Mouse (Mus musculus): ENCODE data around the gene Bahcc1.

GRCm38 (mm10) chr11:120341661-120342060 is 108.9 kb downstream of the Bahcc1 start:
- TF ChIP-seq CTCF (IDR thresholded peaks at IDR 0.05; ENCODE audit: insufficient read depth, low read depth, low read length) (no peak), POLR2A (IDR thresholded peaks at IDR 0.05; ENCODE audit: insufficient read depth, low read depth, low read length) (no peak)
